Mouse (Mus musculus) kidney, adult 2 months (tissue): Measurements from ENCODE around the gene Cdkn3. TPM values are rescaled to one million over a fixed set of nuclear protein-coding genes. Genes with fewer than 3 reads are reported as not detected.
A peak's percentile ranks its signal among the peaks of the same experiment; 100 is the strongest.

Experiments
- DNase-seq: peaks from one replicate; pipeline ENCODE4 v3.0.0; 2021
- H3K27ac ChIP-seq: fragments of 200-500 bp; 2 replicates; pipeline ENCODE4 v1.5.1; 2012; ENCODE audit warnings: low read depth, low read length, control low read depth, inconsistent platforms; ENCODE audit not compliant: insufficient read depth
- H3K27me3 ChIP-seq: fragments of 200-500 bp; replicated peaks from 2 replicates; pipeline ENCODE4 v1.6.1; 2012; ENCODE audit warnings: mild to moderate bottlenecking, moderate library complexity, low read length, inconsistent platforms; ENCODE audit not compliant: control insufficient read depth, insufficient read depth
- H3K36me3 ChIP-seq: fragments of 200-500 bp; 2 replicates; pipeline ENCODE4 v1.6.1; 2012; ENCODE audit warnings: mild to moderate bottlenecking, moderate library complexity, low read length, inconsistent platforms; ENCODE audit not compliant: control insufficient read depth, insufficient read depth
- H3K4me1 ChIP-seq: fragments of 200-500 bp; 2 replicates; pipeline ENCODE4 v1.6.1; 2011; ENCODE audit warnings: low read length; ENCODE audit not compliant: control insufficient read depth, insufficient read depth
- H3K4me3 ChIP-seq: fragments of 200-500 bp; 2 replicates; pipeline ENCODE4 v1.5.1; 2011; ENCODE audit warnings: mild to moderate bottlenecking, low read depth, low read length, control low read depth; ENCODE audit not compliant: insufficient read depth
- CTCF ChIP-seq: fragments of 200-500 bp; conservative IDR thresholded peaks from 2 replicates; pipeline ENCODE4 v1.5.1; 2011; ENCODE audit warnings: low read depth, mild to moderate bottlenecking, control low read depth, low read length, moderate library complexity, mixed read lengths; ENCODE audit not compliant: insufficient read depth, insufficient read length
- POLR2A ChIP-seq: fragments of 200-500 bp; IDR thresholded peaks from one replicate; pipeline ENCODE4 v1.6.1; 2011; ENCODE audit warnings: low read depth, low read length, control low read depth
- WGBS: fragments of 180-500 bp; shearing (Covaris S2); methylation state at CpG from one replicate; pipeline ENCODE4 v1.1.7; 2018; 5-methylcytosine and 5-hydroxymethylcytosine counted together
- polyA plus RNA-seq: library from polyadenylated mRNA; depleted of rRNA; stranded (reverse); fragments of >200 nt; gene quantifications from 2 replicates; pipeline ENCODE4 v1.2.3, GENCODE M21; 2012; rRNA removed

The Cdkn3 gene
- polyA plus RNA-seq, result 0.31 and 0.57 TPM in 2 replicates

GRCm38 (mm10) chr14:46760355-46761029, at the start of gene Cdkn3:
Cdkn3 (plus strand) TSS chr14:46760541.
- Histone ChIP-seq H3K4me3 (peak within 1 kb of the TSS; percentile 60), H3K36me3 (no peaks in the 10 kb centered on the region), H3K27me3 (no peaks in the 10 kb centered on the region), H3K4me1 (no peaks in the 10 kb centered on the region), H3K27ac (no peak within 1 kb of the TSS)
- under 1% methylated on average over 54 of the region's 54 CpGs for WGBS
- TF ChIP-seq POLR2A (no peak), CTCF (no peak)
- DNase-seq, result peak; percentile 98

GRCm38 (mm10) chr14:46718483-46718922, 41.8 kb upstream of the Cdkn3 start:
- Histone ChIP-seq H3K36me3 (no peaks in the 10 kb centered on the region), H3K27ac (no peak overlapping the region), H3K4me1 (0 out of 2 replicates have a peak, but pooled peaks cover under 1% of the 10 kb centered on the region), H3K4me3 (no peak overlapping the region), H3K27me3 (no peaks in the 10 kb centered on the region)
- no peak for DNase-seq
- whole genome bisulfite sequencing, result 48% methylated on average over 12 of the region's 12 CpGs
- TF ChIP-seq CTCF, result no peak

GRCm38 (mm10) chr14:46722031-46722430, 38.3 kb upstream of the Cdkn3 start:
- WGBS, result 79% methylated on average over 5 of the region's 5 CpGs
- peak; percentile 42 for DNase-seq
- Histone ChIP-seq H3K36me3 (no peaks in the 10 kb centered on the region), H3K4me1 (peaks cover 8% of the 10 kb centered on the region; the same call in 1 of the 2 replicates), H3K27me3 (no peaks in the 10 kb centered on the region), H3K27ac (no peak overlapping the region), H3K4me3 (no peak overlapping the region)
- TF ChIP-seq POLR2A (no peak), CTCF (peak; percentile 57)

GRCm38 (mm10) chr14:46723828-46724227, 36.5 kb upstream of the Cdkn3 start:
- DNase-seq, result peak; percentile 61
- Histone ChIP-seq H3K27ac (no peak overlapping the region), H3K27me3 (no peaks in the 10 kb centered on the region), H3K4me3 (no peak overlapping the region), H3K4me1 (peaks cover 8% of the 10 kb centered on the region; the same call in 1 of the 2 replicates), H3K36me3 (no peaks in the 10 kb centered on the region)
- no peak for TF ChIP-seq CTCF
- no peak for TF ChIP-seq POLR2A
- WGBS, result 11% methylated on average over 3 of the region's 3 CpGs

GRCm38 (mm10) chr14:46724941-46725340, 35.4 kb upstream of the Cdkn3 start:
- H3K27me3 ChIP-seq, result no peaks in the 10 kb centered on the region
- H3K27ac ChIP-seq, result no peak overlapping the region
- peak; percentile 90 for DNase-seq

GRCm38 (mm10) chr14:46725743-46726142, 34.6 kb upstream of the Cdkn3 start:
- Histone ChIP-seq H3K36me3 (no peaks in the 10 kb centered on the region), H3K4me3 (no peak overlapping the region), H3K27ac (no peak overlapping the region), H3K4me1 (peaks cover 11% of the 10 kb centered on the region; the same call in 1 of the 2 replicates), H3K27me3 (no peaks in the 10 kb centered on the region)
- 52% methylated on average over 3 of the region's 3 CpGs for WGBS
- TF ChIP-seq CTCF (peak; percentile 36), POLR2A (no peak)
- peak; percentile 27 for DNase-seq

More at GRCm38 (mm10) chr14:46724941-46725340, 35.4 kb upstream of the Cdkn3 start:
- H3K4me3 ChIP-seq, result no peak overlapping the region
- no peaks in the 10 kb centered on the region for H3K36me3 ChIP-seq
- 27% methylated on average over 5 of the region's 5 CpGs for WGBS
- TF ChIP-seq POLR2A, result no peak
- TF ChIP-seq CTCF, result no peak
- H3K4me1 ChIP-seq, result peaks cover 11% of the 10 kb centered on the region; the same call in 1 of the 2 replicates

GRCm38 (mm10) chr14:46734262-46734661, 26.1 kb upstream of the Cdkn3 start:
- H3K36me3 ChIP-seq, result no peaks in the 10 kb centered on the region
- no peak for TF ChIP-seq POLR2A
- no peak for TF ChIP-seq CTCF
- no peaks in the 10 kb centered on the region for H3K27me3 ChIP-seq
- H3K4me1 ChIP-seq, result no peaks in the 10 kb centered on the region
- DNase-seq, result no peak
- no peak overlapping the region for H3K27ac ChIP-seq
- no peak overlapping the region for H3K4me3 ChIP-seq
- 72% methylated on average over 5 of the region's 5 CpGs for WGBS
